Mouse (Mus musculus) midbrain, embryonic 12.5 days (tissue): ENCODE data around the gene Adamts15. TPM values are rescaled to one million over a fixed set of nuclear protein-coding genes. Genes with fewer than 3 reads are reported as not detected.

ENCODE experiments used
- ATAC-seq: fragments of 200-750 bp; cut with Nextera tagmentation; 2 replicates; pipeline ENCODE4 v1.8.0; 2017; ENCODE audit warnings: low read depth, moderate TSS enrichment, moderate library complexity; ENCODE audit not compliant: low FRiP score
- H3K27ac ChIP-seq: fragments of 300-500 bp; sonication (generic); replicated peaks from 2 replicates; pipeline ENCODE4 v1.5.1; 2016; ENCODE audit warnings: mild to moderate bottlenecking
- H3K27me3 ChIP-seq: fragments of 300-500 bp; sonication (generic); 2 replicates; pipeline ENCODE4 v1.6.1; 2016; ENCODE audit warnings: mild to moderate bottlenecking
- H3K36me3 ChIP-seq: fragments of 300-500 bp; sonication (generic); 2 replicates; pipeline ENCODE4 v1.6.1; 2016
- H3K4me1 ChIP-seq: fragments of 300-500 bp; sonication (generic); 2 replicates; pipeline ENCODE4 v1.6.1; 2016
- H3K4me2 ChIP-seq: fragments of 300-500 bp; sonication (generic); replicated peaks from 2 replicates; pipeline ENCODE4 v1.6.1; 2016; ENCODE audit warnings: mild to moderate bottlenecking, moderate library complexity
- H3K4me3 ChIP-seq: fragments of 300-500 bp; sonication (generic); 2 replicates; pipeline ENCODE4 v1.5.1; 2016; ENCODE audit warnings: mild to moderate bottlenecking
- H3K9ac ChIP-seq: fragments of 300-500 bp; sonication (generic); replicated peaks from 2 replicates; pipeline ENCODE4 v1.6.1; 2016; ENCODE audit warnings: mild to moderate bottlenecking, moderate library complexity
- H3K9me3 ChIP-seq: fragments of 300-500 bp; sonication (generic); 2 replicates; pipeline ENCODE4 v1.6.1; 2016; ENCODE audit warnings: mild to moderate bottlenecking
- WGBS: fragments of 180-500 bp; shearing (Covaris S2); methylation state at CpG from one replicate; pipeline ENCODE4 v1.1.7; 2016; 5-methylcytosine and 5-hydroxymethylcytosine counted together
- polyA plus RNA-seq: library from polyadenylated mRNA; unstranded; fragments of >200 nt; fragmentation: Nextera tagmentation; extraction: Ambion mirVana; gene quantifications from 2 replicates; pipeline ENCODE4 v1.2.1, GENCODE M21; 2016

Gene Adamts15
- polyA plus RNA-seq, 1 experiment from 2014 or later = 8.8 TPM

DNA sequence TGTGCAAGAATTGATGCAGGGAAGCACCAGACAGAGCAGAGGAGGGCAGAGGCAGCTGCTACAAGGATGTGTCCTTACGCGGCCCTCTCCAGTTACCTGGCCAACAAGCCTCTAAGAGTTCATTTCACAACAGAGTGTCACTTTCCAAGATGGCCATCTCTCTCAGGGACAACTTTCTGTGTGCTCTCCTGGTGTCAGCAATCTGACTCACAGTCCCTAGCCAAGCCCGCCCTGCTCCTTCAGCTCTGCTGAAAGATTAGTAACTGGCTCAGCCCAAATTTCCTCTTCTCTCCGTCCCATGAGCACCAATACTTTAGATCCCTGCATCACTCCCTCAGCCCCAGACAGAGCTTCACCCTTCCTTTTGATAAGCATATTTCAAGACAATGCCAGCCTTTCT, 72.3 kb downstream of the Adamts15 start:
- Histone ChIP-seq H3K27ac (no peak overlapping the region), H3K4me2 (no peak overlapping the region), H3K4me1 (no peaks in the 10 kb centered on the region), H3K4me3 (no peak overlapping the region), H3K36me3 (no peaks in the 10 kb centered on the region), H3K27me3 (no peaks in the 10 kb centered on the region), H3K9me3 (no peaks in the 10 kb centered on the region), H3K9ac (no peak overlapping the region)
- WGBS = 89% methylated on average over 4 of the region's 4 CpGs
- ATAC-seq = no peak

DNA sequence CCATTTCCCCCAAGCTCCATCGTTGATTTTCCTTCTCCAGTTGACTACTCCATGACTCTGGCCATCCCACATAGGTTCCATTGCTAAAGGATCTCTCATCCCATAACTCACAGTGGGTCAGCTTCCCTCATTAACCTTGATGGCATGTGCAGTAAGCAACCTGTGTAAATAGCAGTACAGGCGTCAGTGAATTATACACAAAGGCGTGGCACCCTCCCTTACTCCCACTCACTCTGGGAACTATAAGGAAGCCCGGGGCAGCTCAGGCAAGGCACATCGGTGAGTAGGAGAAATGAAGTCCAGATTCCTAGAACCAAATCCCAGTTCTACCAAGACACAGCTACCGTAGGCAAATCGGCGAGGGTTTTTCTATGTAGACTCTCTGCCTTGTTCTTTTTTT, 72.8 kb downstream of the Adamts15 start:
- no peak overlapping the region for H3K4me3 ChIP-seq
- no peaks in the 10 kb centered on the region for H3K27me3 ChIP-seq
- H3K4me1 ChIP-seq = no peaks in the 10 kb centered on the region
- H3K4me2 ChIP-seq = no peak overlapping the region
- no peaks in the 10 kb centered on the region for H3K36me3 ChIP-seq
- no peak for ATAC-seq
- WGBS = 93% methylated on average over 8 of the region's 8 CpGs
- no peak overlapping the region for H3K27ac ChIP-seq
- no peak overlapping the region for H3K9ac ChIP-seq
- H3K9me3 ChIP-seq = no peaks in the 10 kb centered on the region

Other genes starting within 250 kb of the Adamts15 start
- 1.1 TPM in 2 replicates for gene Adamts8, start 20.1 kb upstream of the Adamts15 start, polyA plus RNA-seq
- gene Zbtb44, start 108.2 kb upstream of the Adamts15 start, polyA plus RNA-seq = 7.1 and 7.6 TPM in 2 replicates
- 0.35 and 1.0 TPM in 2 replicates for gene St14, start 209.4 kb upstream of the Adamts15 start, polyA plus RNA-seq